Mouse (Mus musculus): ENCODE measurements around the gene Pmvk.

DNA sequence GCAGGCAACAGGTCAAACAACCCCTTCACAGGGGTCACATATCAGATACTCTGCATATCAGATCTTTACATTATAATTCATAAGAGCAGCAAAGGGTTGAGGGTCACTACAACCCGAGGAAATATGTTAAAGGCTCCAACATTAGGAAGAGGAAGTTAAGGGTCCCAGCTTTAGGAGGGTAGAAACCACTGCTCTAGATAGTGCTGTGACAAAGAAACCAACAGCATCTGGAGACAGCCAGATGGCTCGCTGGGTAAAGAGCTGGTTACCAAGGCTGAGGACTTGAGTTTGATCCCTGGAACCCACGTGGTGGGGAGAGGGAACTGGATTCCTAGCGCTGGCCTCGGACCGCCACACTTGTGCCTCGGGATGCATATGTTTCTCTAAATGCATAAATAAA lies 17.9 kb downstream of the Pmvk start:
- TF ChIP-seq CTCF (IDR thresholded peaks at IDR 0.05; ENCODE audit: insufficient read depth, low read length) = no peak
- TF ChIP-seq POLR2A (IDR thresholded peaks at IDR 0.05; ENCODE audit: borderline replicate concordance, extremely low read depth, low read depth, low read length) = no peak

Data from lung, adult 2 months (tissue).